Mouse (Mus musculus) layer of hippocampus, adult 11-12 months (tissue): ENCODE data around the gene Clrn3.

Experiments used
- DNase-seq: peaks from one replicate; pipeline ENCODE4 v3.0.0; 2022; ENCODE audit warnings: low spot score

Gene Clrn3

DNA sequence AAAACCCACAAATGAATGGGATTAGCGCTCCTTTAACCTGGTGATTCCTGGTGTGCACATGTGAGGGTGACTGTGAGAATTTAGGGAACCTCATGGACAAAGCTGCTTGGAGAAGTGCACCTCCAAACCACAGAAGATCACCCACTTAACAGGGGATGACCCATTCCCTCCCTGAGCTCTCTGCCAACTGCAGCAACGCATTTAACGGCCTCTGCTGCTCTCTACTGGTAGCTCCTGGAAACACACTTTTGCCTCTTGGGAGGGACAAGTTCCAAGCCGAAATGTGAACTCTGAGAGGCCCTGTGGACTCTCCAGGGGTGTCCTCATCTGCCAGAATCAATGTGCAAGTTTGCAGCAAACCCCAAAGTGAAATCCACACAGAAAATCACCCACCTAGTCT lies 41.0 kb downstream of the Clrn3 start:
- peak; percentile 70 for DNase-seq

DNA sequence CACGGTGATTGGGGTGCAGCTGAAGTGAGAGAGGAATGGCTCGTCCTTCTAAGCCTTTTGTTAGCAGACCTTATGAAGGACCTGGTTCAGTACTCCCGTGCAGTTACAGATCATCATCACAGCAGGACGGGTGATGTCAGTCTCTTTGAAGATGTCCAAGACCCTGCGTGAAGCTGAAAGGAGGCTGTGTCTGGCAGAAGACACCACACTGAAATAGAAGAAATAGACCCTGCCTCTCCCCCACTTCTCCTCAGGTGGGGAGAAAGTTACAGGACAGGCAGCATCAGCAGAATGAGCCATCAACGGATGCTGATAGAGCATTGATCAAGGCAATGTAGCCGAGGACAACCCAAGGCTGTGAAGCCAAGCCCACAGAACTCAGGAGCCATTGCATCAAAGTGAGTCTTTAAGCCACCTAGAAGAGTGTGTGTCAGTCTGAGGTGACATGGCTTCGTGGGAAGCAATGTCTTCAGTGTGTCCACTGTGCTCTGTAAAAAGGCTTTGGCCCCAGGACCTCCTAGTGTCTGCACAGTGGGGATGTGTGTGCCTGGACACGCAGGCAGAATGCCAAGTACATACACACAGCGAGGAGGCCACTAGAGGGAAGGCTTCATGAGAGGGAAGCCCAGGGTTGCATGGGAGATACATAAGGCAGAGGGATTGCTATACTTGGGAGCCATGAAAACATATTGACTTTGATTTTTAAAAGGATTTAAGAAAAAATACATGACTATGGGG lies 41.6 kb downstream of the Clrn3 start:
- DNase-seq, result no peak

DNA sequence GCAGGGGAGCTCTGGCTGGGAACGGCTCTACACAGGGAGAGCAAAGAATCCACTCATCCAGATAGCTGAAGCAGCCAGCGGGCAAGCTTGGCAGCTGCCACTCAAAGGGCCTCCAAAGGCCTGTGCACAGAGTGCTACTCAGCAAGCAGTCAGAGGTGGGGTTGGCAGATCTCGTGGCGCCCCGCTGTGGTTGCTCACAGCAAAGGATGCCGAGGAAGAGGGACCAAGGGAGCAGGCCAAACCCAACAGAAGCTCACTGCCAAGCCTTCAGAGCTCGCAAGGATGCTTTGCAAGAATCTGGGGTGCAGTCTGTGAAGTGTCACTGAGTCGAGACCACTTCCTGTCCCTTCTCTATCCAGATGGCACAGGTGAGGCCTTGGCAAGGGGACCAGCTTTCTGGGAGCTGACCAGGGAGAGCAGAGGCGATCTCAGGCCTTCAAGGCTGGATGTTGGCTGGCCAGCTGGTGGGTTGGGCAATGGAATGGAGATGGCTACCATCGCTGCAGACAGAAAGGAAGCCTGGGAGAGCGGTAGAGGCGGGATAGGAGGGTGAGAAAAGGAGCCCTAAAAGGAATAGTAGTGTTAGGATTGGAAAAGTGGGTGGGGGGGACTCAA lies 42.6 kb downstream of the Clrn3 start:
- peak; percentile 80 for DNase-seq

DNA sequence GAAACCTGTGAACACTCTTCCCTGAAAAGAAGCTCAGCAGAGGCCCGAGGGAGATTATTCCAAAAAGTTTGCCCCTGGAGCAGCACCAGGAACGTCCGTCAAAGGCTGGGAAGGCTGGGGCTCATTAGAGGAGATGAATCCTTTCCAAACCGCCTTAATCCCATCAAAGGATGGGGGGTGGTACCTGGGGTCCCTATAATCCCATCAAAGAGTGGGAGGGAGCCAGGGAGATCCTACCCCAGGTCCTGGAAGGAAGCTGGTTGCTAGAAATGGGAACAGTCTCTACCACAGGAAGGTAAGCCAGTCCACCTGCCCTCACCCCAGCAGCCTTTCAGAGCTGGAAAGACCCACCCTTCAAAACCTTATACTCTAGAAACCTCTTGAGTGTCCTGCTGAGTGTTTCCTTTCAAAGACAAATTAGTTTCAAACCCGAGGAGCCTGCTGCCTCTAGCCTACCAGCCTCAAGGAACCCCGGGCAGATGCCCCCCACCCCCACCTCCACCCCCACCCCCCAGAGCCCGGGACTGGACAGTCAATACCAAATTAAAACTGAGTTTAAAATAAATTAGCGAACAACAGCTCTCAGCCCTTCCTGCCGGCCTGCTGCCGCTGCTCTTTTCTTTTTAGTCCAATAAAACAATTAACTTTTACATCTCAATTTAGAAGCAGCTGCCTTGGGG lies 43.2 kb downstream of the Clrn3 start:
- no peak for DNase-seq

DNA sequence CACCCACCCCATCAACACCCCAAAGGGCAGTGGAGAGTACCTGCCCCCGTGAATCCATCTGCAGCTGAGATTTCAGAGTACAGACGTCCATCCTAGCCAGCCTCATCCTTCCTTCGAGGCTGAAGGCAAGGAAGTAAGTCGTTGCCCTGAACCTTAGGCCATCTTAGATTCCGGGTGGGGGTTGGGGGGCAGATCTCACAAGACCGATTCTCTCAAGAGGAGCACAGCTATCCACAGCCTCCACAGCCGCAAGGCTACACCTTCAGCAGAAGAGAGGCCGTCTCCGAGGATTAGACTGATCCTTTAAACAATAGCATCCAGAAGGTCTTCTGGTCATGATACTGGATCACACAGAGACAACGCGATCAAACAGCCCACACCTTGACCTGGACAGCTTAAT lies 44.1 kb downstream of the Clrn3 start:
- DNase-seq, result no peak

DNA sequence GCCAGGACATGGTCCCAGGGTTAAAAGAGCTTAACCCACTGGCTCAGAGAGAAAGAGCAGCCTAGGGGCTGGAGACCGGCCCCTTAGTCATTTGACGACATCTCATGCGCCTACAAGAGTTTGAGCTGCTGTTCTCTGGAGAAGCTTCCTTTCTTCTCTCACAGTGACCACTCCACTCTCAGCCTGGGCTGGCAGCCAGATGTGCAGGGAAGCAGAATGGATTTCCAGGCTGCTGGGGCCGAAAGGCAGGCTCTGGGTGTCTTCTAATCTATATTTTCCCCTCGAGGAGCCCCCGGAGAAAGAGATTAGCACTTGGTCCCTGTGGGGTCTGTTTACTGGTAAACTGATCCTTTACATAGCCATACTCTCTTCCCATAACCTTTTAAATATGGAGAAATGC lies 44.7 kb downstream of the Clrn3 start:
- no peak for DNase-seq

DNA sequence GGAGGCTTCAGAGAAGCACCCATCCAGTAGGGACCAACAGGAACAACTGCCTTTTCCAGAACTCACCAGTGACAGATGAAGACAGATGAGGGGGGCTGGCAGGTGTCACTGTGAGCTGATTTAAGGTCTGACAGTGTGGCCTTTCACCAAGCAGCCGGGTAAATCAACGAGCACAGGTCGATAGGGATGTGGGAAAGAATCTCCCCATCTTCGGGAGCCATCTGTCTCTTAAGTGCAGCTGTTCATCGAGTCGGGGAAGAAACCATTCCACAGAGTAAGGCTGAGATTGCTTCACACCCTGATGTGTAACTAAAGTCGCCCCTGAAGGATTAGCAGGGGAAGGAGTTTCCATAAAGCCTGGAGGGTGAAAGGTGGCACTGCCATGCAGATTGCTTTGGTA lies 47.3 kb downstream of the Clrn3 start:
- DNase-seq, result no peak

GRCm38 (mm10) chr7:135479912-135480311 lies 48.5 kb downstream of the Clrn3 start:
- DNase-seq, result no peak

- no peak for DNase-seq
Observed at GRCm38 (mm10) chr7:135479322-135479880, 49.1 kb downstream of the Clrn3 start.

DNA sequence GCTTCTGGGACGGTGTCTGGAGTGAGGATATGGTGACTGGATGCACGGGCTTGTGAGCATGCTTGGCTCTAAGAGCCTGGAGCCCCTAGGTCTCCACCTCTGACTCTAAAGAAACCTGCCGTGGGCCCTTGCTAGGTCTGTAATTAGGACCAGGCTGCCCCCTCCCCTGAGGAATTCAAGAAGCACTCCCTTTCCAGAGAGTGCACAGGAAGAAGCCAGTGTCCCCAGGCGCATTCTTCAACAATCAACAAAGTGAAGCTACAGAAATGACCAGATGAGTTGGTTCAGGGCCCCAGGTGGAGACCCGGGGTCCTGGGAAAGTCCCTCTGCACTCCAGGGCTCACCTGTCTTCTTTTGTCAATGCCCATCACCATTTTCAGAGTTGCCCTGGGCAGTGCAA lies 51.2 kb downstream of the Clrn3 start:
- DNase-seq, result no peak

DNA sequence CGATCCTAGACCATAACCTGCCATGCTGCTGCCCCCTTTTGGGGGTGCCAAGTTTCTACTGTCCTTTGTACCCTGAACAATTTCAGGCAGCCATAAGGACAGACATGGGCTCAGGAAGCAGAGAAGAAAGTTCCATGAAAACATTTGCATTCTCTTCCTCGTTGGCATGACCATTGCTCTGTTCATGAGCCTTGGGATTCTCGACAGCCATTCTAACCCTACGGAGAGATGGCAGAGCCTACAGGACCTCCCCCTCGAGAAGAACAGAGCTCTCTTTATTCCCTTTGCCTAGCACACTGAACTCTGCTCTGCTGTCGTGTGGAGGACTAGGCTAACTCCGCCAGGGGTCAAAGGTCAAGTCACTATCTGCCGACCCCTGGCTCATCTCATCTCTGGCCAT lies 52.5 kb downstream of the Clrn3 start:
- DNase-seq, result no peak

GRCm38 (mm10) chr7:135470319-135470718 lies 58.1 kb downstream of the Clrn3 start:
- no peak for DNase-seq

- DNase-seq, result no peak
Observed at GRCm38 (mm10) chr7:135468631-135469030, 59.8 kb downstream of the Clrn3 start.

- DNase-seq, result peak; percentile 65
Observed at GRCm38 (mm10) chr7:135465293-135465692, 63.2 kb downstream of the Clrn3 start.

DNA sequence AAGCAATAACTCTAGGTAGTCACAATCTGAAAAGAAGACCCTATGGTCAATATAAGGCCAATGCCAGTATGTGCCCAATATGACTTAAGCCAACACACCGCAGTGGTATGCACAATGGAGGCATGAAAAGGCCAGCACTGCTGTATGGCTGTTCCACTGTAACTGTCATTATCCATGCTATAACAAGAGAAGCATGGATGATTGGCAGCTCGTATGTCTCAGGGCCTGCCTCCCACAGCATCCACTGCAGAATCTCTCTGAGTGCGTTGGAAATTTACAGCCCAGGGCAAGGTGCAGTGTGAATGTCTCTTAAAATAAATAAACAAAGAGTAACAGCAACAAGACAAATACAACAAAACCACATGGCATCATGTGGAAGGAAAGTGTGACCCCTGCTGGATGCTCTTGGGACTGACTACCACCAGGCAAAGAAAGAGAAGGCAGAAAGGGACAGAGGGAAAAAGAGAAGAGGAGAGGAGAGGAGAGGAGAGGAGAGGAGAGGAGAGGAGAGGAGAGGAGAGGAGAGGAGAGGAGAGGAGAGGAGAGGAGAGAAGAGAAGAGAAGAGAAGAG lies 63.7 kb downstream of the Clrn3 start:
- DNase-seq, result peak; percentile 78
